Mouse (Mus musculus): ENCODE results near the gene Trim28. TPM values are rescaled to one million over a fixed set of nuclear protein-coding genes. Genes with fewer than 3 reads are reported as not detected.

The Trim28 gene
- polyA plus RNA-seq, 1 experiment from 2014 or later, result 346 TPM

DNA sequence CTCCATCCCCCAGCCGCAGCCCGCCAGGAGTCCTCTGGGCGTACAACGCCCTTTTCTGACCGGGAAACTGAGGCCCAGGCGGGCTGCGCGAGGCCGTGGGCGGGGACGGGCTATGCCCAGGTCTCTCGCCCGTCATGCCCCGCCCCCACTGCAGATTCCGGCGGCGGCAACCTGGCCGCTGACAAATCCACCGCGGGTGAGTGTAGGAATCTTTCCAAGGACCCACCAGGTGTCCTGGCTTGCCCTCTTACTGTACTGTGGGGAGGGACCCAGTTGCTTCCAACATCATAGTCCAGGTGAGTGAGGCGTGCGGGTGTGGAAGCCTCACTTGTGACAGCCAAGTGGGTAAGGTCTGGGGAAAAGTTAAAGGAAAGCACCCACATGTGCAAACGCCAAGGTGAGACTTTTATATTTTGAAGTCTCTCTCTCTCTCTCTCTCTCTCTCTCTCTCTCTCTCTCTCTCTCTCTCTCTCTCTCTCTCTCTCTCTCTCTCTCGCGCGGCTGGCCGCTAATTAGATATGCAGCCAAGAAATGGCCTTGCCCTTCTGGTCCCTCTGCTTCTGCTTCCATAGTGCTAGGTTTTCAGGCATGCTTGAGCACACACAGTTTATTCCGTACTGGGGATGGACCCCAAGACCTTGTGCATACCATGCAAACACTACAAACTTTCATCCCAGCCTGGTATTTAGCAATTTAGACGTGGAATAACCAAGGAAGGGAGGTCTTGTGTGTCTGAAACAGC is 32.6 kb upstream of the Trim28 start:
- Histone ChIP-seq H3K27me3 (replicated peaks; ENCODE audit: control insufficient read depth, insufficient read depth, low read length) (no peaks in the 10 kb centered on the region), H3K9ac (ENCODE audit: low read depth, low read length) (peak overlapping the region; percentile 91), H3K9me3 (ENCODE audit: control insufficient read depth, low read length) (no peaks in the 10 kb centered on the region), H3K4me3 (ENCODE audit: low read depth, low read length) (peak overlapping the region; percentile 88), H3K4me1 (replicated peaks; ENCODE audit: control insufficient read depth, insufficient read depth, low read length) (peaks cover 10% of the 10 kb centered on the region), H3K4me2 (peak overlapping the region; percentile 97), H3K36me3 (ENCODE audit: control insufficient read depth, insufficient read depth, low read length) (peaks cover 15% of the 10 kb centered on the region), H3K27ac (ENCODE audit: low read depth, low read length) (peak overlapping the region; percentile 91)
- ATAC-seq (replicated peaks; ENCODE audit: low FRiP score) (peak; percentile 81), DNase-seq (ENCODE audit: low spot score) (no peak)
- under 1% methylated on average over 29 of the region's 29 CpGs for WGBS

DNA sequence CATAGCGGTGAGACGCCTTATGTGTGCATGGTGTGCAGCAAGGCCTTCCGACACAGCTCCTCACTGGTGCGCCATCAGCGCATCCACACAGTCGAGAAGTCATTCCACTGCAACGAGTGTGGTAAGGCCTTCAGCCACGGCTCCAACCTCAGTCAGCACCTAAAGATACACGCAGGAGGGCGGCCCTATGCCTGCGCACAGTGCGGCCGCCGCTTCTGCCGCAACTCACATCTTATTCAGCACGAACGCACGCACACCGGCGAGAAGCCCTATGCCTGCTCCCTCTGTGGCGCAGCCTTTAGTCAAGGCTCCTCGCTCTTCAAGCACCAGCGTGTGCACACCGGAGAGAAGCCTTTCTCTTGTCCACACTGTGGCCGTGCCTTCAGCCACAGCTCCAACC is 28.0 kb upstream of the Trim28 start:
- H3K4me2 ChIP-seq, result no peak overlapping the region
- ATAC-seq (replicated peaks; ENCODE audit: low FRiP score) (no peak), DNase-seq (ENCODE audit: low spot score) (no peak)
- no peaks in the 10 kb centered on the region for H3K27me3 ChIP-seq (replicated peaks; ENCODE audit: control insufficient read depth, insufficient read depth, low read length)
- WGBS, result 93% methylated on average over 25 of the region's 25 CpGs
- H3K9me3 ChIP-seq (ENCODE audit: control insufficient read depth, low read length), result no peaks in the 10 kb centered on the region
- H3K36me3 ChIP-seq (ENCODE audit: control insufficient read depth, insufficient read depth, low read length), result peaks cover 20% of the 10 kb centered on the region
- no peak overlapping the region for H3K27ac ChIP-seq (ENCODE audit: low read depth, low read length)
- H3K4me3 ChIP-seq (ENCODE audit: low read depth, low read length), result no peak overlapping the region
- no peaks in the 10 kb centered on the region; the same call in 1 of the 2 replicates for H3K4me1 ChIP-seq (replicated peaks; ENCODE audit: control insufficient read depth, insufficient read depth, low read length)
- no peak overlapping the region for H3K9ac ChIP-seq (ENCODE audit: low read depth, low read length)

DNA sequence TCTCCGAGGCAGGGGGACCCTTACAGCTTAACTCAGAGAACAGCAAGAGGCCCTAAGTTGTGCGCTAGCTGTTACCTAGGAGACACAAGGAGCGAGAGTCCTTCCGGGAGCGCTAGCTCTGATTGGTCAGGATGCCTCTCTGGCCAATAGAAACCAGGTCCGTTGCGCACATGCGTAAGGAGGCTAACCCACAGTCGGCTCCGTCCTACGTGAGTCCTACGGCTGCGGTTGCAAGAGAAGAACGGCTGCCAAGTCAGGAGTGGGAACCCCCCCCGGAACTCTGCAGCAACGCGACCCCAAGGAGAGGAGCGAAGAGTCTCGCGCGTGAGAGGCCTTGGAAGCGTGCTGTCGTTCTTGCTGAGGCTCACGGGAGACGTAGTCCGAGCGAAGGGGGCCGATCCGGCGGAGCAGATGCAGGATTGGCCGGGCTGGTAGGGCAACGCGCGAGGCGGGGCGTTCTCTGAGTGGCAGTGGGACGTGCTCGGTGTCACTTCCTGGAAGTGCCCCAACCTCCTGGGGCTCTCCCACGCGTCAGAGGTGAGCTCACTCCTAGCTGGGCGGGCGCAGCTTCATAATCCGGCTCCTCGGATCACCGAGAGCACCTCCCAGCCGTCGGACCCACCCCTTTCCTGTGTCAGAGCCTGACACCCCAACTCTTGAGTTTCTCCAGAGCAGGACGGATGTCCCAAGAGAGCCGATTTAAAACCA is 21.1 kb upstream of the Trim28 start, which contains the start of gene Zfp446:
Zfp446 (plus strand) TSS at position 167 of the 708 bp plus-strand sequence.
- no peaks in the 10 kb centered on the region for H3K9me3 ChIP-seq (ENCODE audit: control insufficient read depth, low read length)
- peaks cover 18% of the 10 kb centered on the region for H3K4me1 ChIP-seq (replicated peaks; ENCODE audit: control insufficient read depth, insufficient read depth, low read length)
- H3K27ac ChIP-seq (ENCODE audit: low read depth, low read length), result peak within 1 kb of the TSS; percentile 84
- H3K36me3 ChIP-seq (ENCODE audit: control insufficient read depth, insufficient read depth, low read length), result no peaks in the 10 kb centered on the region
- H3K4me3 ChIP-seq (ENCODE audit: low read depth, low read length), result peak within 1 kb of the TSS; percentile 62
- ATAC-seq (replicated peaks; ENCODE audit: low FRiP score), result peak; percentile 100
- under 1% methylated on average over 49 of the region's 49 CpGs for WGBS
- H3K4me2 ChIP-seq, result peak within 1 kb of the TSS; percentile 94
- peak within 1 kb of the TSS; percentile 67 for H3K9ac ChIP-seq (ENCODE audit: low read depth, low read length)
- peak; percentile 99 for DNase-seq (ENCODE audit: low spot score)
- H3K27me3 ChIP-seq (replicated peaks; ENCODE audit: control insufficient read depth, insufficient read depth, low read length), result no peaks in the 10 kb centered on the region

DNA sequence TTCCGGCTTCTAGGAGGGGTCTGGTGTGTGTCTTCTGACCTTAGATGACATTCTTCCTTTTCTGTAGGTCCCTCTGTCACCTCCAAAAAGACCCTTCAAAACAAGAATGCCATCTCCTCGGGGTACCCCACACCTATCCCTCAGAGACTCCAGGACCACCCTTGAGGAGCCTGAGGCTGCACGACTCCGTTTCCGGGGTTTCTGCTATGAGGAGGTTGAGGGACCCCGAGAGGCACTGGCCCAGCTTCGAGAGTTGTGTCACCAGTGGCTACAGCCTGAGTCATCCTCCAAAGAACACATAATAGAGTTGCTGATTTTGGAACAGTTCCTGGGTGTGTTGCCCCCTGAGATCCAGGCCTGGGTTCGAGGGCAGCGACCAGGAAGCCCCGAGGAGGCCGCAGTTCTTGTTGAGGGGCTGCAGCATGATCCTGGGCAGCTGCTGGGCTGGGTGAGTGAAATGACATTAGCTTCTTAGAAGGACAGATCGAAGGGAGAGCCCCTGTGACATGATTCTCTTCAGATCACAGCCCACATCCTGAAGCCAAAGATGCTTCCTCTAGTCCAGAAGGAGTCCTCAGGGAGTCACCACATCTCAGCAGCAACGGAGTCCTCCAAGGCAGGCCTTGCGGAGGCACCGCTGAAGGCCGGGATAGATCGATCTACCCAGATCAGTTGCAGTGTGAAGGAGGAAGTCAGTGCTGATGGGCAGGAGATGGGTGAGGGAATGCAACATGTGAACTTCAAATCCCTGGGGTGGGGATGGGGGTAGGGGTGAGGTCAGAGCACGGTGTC is 19.8 kb upstream of the Trim28 start:
- WGBS, result 74% methylated on average over 18 of the region's 18 CpGs
- H3K27ac ChIP-seq (ENCODE audit: low read depth, low read length), result peak overlapping the region; percentile 84
- ATAC-seq (replicated peaks; ENCODE audit: low FRiP score) (no peak), DNase-seq (ENCODE audit: low spot score) (no peak)
- H3K27me3 ChIP-seq (replicated peaks; ENCODE audit: control insufficient read depth, insufficient read depth, low read length), result no peaks in the 10 kb centered on the region
- peak overlapping the region; percentile 67 for H3K9ac ChIP-seq (ENCODE audit: low read depth, low read length)
- H3K4me2 ChIP-seq, result peak overlapping the region; percentile 94
- H3K36me3 ChIP-seq (ENCODE audit: control insufficient read depth, insufficient read depth, low read length), result no peaks in the 10 kb centered on the region
- H3K9me3 ChIP-seq (ENCODE audit: control insufficient read depth, low read length), result no peaks in the 10 kb centered on the region
- peaks cover 18% of the 10 kb centered on the region for H3K4me1 ChIP-seq (replicated peaks; ENCODE audit: control insufficient read depth, insufficient read depth, low read length)
- peak overlapping the region; percentile 62 for H3K4me3 ChIP-seq (ENCODE audit: low read depth, low read length)

DNA sequence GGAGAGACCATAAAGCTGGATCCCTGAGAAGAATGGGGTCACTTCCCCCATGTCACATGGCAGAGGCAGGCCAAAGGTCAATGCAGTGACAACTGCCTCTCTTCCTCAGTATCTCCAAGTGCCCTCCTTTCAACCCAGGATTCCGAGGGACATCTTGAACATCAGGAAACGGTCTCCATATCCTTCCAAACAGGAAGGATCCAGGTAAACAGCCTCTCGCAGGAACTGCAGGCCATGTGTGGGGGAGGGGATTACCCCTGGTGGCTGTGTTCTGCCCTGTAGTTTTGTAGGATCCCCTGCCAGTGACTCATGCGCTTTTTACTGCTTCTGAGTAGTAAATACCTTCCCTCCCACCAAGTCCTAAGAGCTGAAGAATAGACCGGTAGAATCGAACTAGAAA is 19.1 kb upstream of the Trim28 start:
- H3K27ac ChIP-seq (ENCODE audit: low read depth, low read length), result no peak overlapping the region
- H3K4me2 ChIP-seq, result no peak overlapping the region
- 67% methylated on average over 6 of the region's 6 CpGs for WGBS

DNA sequence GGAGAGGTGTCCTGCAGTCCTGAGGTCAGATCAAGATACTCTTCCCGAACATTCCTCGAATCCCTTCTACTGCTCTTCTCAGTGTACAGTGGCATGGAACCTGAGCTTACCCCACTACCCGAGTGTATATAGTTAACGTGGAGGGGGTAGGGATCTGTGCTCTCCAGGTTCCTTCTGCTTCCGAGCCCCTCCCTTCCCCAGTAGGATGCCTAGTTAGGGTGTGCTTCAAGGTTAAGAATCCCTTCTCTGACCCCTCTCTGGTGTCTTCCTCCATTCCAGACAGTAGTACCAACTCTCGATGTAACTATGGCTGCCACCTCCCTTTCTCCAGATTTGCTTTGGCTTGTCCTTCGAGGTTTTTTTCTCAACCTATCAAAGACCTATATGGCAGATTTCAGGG is 18.6 kb upstream of the Trim28 start:
- no peak for DNase-seq (ENCODE audit: low spot score)
- WGBS, result 88% methylated on average over 7 of the region's 7 CpGs
- peaks cover 18% of the 10 kb centered on the region for H3K4me1 ChIP-seq (replicated peaks; ENCODE audit: control insufficient read depth, insufficient read depth, low read length)
- no peak for ATAC-seq (replicated peaks; ENCODE audit: low FRiP score)
- no peak overlapping the region for H3K4me2 ChIP-seq
- H3K9me3 ChIP-seq (ENCODE audit: control insufficient read depth, low read length), result no peaks in the 10 kb centered on the region
- H3K4me3 ChIP-seq (ENCODE audit: low read depth, low read length), result no peak overlapping the region
- no peak overlapping the region for H3K9ac ChIP-seq (ENCODE audit: low read depth, low read length)
- no peak overlapping the region for H3K27ac ChIP-seq (ENCODE audit: low read depth, low read length)
- H3K27me3 ChIP-seq (replicated peaks; ENCODE audit: control insufficient read depth, insufficient read depth, low read length), result no peaks in the 10 kb centered on the region
- H3K36me3 ChIP-seq (ENCODE audit: control insufficient read depth, insufficient read depth, low read length), result no peaks in the 10 kb centered on the region

More for the DNA sequence above, 19.1 kb upstream of the Trim28 start:
- H3K27me3 ChIP-seq (replicated peaks; ENCODE audit: control insufficient read depth, insufficient read depth, low read length), result no peaks in the 10 kb centered on the region
- peaks cover 18% of the 10 kb centered on the region for H3K4me1 ChIP-seq (replicated peaks; ENCODE audit: control insufficient read depth, insufficient read depth, low read length)
- H3K9ac ChIP-seq (ENCODE audit: low read depth, low read length), result no peak overlapping the region
- no peak overlapping the region for H3K4me3 ChIP-seq (ENCODE audit: low read depth, low read length)
- DNase-seq (ENCODE audit: low spot score) (no peak), ATAC-seq (replicated peaks; ENCODE audit: low FRiP score) (no peak)
- no peaks in the 10 kb centered on the region for H3K9me3 ChIP-seq (ENCODE audit: control insufficient read depth, low read length)
- no peaks in the 10 kb centered on the region for H3K36me3 ChIP-seq (ENCODE audit: control insufficient read depth, insufficient read depth, low read length)

DNA sequence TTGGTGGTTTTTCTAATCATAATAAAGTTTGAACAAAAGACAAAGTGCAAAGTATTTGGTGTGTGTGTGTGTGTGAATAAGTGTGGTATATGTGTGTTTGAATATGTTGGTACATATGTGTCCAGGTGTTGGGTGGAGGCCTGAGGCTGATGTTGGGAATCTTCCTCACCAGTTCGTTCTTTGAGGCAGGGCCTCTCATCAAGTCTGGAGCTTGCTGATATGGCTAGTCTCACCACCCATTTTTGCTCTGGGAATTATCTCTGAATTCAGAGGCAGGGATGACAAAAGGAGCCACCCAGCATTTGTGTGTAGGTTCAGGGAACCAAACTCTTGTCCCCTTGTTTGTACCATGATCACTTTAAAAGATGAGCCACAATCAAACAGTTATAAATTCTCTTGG is 13.2 kb upstream of the Trim28 start:
- DNase-seq (ENCODE audit: low spot score) (no peak), ATAC-seq (replicated peaks; ENCODE audit: low FRiP score) (peak; percentile 58)
- Histone ChIP-seq H3K4me2 (no peak overlapping the region), H3K27me3 (replicated peaks; ENCODE audit: control insufficient read depth, insufficient read depth, low read length) (no peaks in the 10 kb centered on the region), H3K4me3 (ENCODE audit: low read depth, low read length) (no peak overlapping the region), H3K4me1 (replicated peaks; ENCODE audit: control insufficient read depth, insufficient read depth, low read length) (peaks cover 13% of the 10 kb centered on the region), H3K36me3 (ENCODE audit: control insufficient read depth, insufficient read depth, low read length) (no peaks in the 10 kb centered on the region), H3K27ac (ENCODE audit: low read depth, low read length) (0 out of 2 replicates have a peak overlapping the region, but pooled peaks have one; percentile 15), H3K9ac (ENCODE audit: low read depth, low read length) (no peak overlapping the region), H3K9me3 (ENCODE audit: control insufficient read depth, low read length) (no peaks in the 10 kb centered on the region)
- 42% methylated on average over 1 of the region's 1 CpGs for WGBS

DNA sequence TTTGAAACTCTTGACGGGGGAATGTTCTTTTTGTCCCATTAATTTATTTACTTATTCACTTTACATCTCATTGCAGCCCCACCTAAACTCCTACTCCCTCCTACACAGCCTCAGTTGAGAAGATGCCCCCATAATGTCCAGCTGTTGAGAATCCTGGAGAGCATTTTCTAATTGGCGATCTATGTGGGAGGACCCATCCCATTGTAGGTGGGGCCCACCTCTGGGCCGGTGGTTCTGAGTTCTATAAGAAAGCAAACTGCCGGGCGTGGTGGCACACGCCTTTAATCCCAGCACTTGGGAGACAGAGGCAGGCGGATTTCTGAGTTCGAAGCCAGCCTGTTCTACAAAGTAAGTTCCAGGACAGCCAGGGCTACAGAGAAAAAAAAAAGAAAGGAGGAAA is 12.0 kb upstream of the Trim28 start:
- peak overlapping the region; percentile 71; the same call in 1 of the 2 replicates for H3K27ac ChIP-seq (ENCODE audit: low read depth, low read length)
- WGBS, result 74% methylated on average over 8 of the region's 8 CpGs
- peaks cover 13% of the 10 kb centered on the region for H3K4me1 ChIP-seq (replicated peaks; ENCODE audit: control insufficient read depth, insufficient read depth, low read length)
- no peaks in the 10 kb centered on the region for H3K36me3 ChIP-seq (ENCODE audit: control insufficient read depth, insufficient read depth, low read length)
- ATAC-seq (replicated peaks; ENCODE audit: low FRiP score) (no peak), DNase-seq (ENCODE audit: low spot score) (no peak)
- no peak overlapping the region for H3K4me2 ChIP-seq
- no peak overlapping the region for H3K4me3 ChIP-seq (ENCODE audit: low read depth, low read length)
- H3K27me3 ChIP-seq (replicated peaks; ENCODE audit: control insufficient read depth, insufficient read depth, low read length), result no peaks in the 10 kb centered on the region
- H3K9ac ChIP-seq (ENCODE audit: low read depth, low read length), result no peak overlapping the region
- H3K9me3 ChIP-seq (ENCODE audit: control insufficient read depth, low read length), result no peaks in the 10 kb centered on the region

Data from liver, embryonic 11.5 days (tissue).